Mouse (Mus musculus): ENCODE results near the gene Apoc2. TPM values are rescaled to one million over a fixed set of nuclear protein-coding genes. Genes with fewer than 3 reads are reported as not detected.

Gene Apoc2
- polyA plus RNA-seq, 1 experiment from 2014 or later: 1.3 TPM

DNA sequence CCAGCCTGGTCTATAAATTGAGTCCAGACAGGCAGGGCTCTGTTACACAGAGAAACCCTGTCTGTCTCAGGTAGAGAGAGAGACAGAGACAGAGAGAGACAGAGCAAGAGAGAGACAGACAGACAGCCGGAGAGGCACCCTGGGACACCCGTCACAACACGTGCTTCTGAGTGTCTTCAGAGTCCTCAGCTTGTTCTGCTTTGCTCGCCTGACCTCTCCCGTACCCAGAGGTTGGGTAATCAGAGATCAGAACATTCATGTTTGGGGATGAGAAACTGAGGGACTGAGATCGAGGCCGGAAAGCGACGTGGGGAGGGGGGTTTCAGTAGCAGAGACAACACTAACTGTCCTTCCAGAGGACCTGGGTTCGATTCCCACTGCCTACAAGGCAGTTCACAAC is 1.9 kb downstream of the Apoc2 start:
- Histone ChIP-seq H3K4me2 (replicated peaks) (no peak overlapping the region), H3K9me3 (replicated peaks) (no peaks in the 10 kb centered on the region), H3K4me3 (replicated peaks) (no peak overlapping the region), H3K9ac (no peak overlapping the region), H3K36me3 (no peaks in the 10 kb centered on the region), H3K27ac (replicated peaks) (no peak overlapping the region), H3K4me1 (no peaks in the 10 kb centered on the region), H3K27me3 (no peaks in the 10 kb centered on the region)
- WGBS: 83% methylated on average over 10 of the region's 10 CpGs
- ATAC-seq (ENCODE audit: insufficient number of reproducible peaks, low FRiP score, low TSS enrichment, low read depth): no peak

DNA sequence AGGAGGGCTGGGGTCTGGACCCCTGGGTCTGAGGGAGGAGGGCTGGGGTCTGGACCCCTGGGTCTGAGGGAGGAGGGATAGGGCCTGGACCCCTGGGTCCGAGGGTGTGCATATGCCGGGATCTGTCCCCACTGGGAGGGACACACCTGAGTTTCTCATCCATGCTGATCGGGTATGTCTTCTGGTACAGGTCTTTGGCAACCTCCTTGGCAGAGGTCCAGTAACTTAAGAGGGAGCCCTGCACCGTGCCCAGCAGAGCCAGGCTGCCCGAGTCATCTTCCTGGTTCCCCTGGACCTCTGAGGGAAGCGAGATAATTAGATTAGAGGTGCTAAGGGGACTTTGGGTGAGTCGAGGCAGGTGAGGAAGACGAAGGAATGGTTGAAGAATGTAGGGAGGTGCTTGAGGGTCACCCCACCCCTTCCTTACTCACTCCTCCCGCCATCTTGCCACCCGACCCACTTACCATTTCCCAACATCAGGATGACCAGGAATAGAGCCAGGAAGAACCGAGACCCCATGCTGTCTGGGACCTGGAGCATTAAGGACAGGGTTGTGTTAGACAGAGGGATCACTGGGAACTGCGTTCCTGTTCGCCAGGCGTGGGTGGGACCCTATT is 4.5 kb downstream of the Apoc2 start:
- 57% methylated on average over 14 of the region's 14 CpGs for WGBS

DNA sequence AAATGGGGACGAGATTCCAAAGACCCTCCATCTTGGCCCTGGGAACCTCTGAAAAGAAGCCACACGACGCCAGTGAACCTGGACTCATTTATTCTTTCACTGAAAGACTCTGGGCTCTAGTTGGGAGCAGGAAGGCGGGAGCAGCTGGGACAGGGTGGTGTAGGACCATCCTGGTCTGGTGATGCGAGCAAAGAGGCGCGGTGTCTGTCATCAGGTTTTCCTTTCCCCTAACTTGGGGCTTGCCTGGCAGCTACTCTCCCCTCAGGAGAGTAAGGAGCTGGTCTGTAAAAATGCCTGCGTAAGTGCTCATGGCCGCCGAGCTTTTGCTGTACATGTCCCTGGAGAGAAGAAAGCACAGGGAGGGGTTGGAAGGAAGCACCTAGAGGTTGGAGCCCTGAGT is 6.2 kb downstream of the Apoc2 start:
- no peaks in the 10 kb centered on the region for H3K27me3 ChIP-seq
- no peaks in the 10 kb centered on the region for H3K9me3 ChIP-seq (replicated peaks)
- no peak overlapping the region for H3K4me2 ChIP-seq (replicated peaks)
- ATAC-seq (ENCODE audit: insufficient number of reproducible peaks, low FRiP score, low TSS enrichment, low read depth): no peak
- WGBS: 60% methylated on average over 10 of the region's 10 CpGs
- no peaks in the 10 kb centered on the region for H3K36me3 ChIP-seq
- H3K4me3 ChIP-seq (replicated peaks): no peak overlapping the region
- H3K9ac ChIP-seq: no peak overlapping the region
- peaks cover 6% of the 10 kb centered on the region for H3K4me1 ChIP-seq
- no peak overlapping the region for H3K27ac ChIP-seq (replicated peaks)

More for the DNA sequence above, 4.5 kb downstream of the Apoc2 start:
- Histone ChIP-seq H3K27ac (replicated peaks) (no peak overlapping the region), H3K36me3 (no peaks in the 10 kb centered on the region), H3K9me3 (replicated peaks) (no peaks in the 10 kb centered on the region), H3K9ac (no peak overlapping the region), H3K4me2 (replicated peaks) (no peak overlapping the region), H3K4me3 (replicated peaks) (no peak overlapping the region), H3K27me3 (no peaks in the 10 kb centered on the region), H3K4me1 (peaks cover 6% of the 10 kb centered on the region)
- no peak for ATAC-seq (ENCODE audit: insufficient number of reproducible peaks, low FRiP score, low TSS enrichment, low read depth)

DNA sequence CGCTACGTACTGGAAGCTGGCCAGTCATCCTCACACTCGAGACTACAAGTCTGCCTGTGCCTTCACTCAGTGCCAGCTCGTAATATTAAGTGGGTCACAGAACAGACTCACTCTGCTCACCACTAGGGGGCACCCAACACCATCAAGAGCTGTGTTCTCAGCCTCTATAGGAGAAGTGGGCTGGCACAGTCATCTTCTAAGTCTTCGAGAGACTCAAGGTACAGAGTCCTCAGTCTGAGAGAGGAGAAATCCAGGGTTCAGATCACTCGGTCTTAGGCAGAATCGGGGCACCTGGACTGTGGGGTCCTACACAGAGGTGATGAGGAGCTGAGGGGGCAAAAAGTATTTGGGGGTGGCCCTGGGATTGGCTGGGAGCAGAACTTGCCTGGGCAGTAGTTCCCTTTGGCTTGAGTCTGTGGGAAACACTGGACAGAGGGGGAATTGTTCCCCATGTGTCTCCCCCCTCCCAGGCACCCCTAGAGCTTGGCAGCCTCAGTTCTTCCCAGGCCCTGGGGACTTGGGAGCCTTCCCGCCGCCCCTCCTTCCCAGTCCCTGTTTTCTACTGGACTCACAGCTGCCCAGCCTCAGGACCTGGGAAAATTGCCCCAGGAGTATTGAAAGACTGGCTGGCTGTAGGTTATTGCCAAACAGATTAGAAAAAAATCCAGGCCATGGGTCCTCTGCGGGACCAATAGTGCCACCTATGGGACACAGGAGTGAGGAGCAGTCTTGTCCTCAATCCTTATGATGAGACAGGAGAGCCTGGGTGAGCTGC is 8.6 kb downstream of the Apoc2 start:
- ATAC-seq (ENCODE audit: insufficient number of reproducible peaks, low FRiP score, low TSS enrichment, low read depth): peak; percentile 68
- H3K27me3 ChIP-seq: no peaks in the 10 kb centered on the region
- no peaks in the 10 kb centered on the region for H3K9me3 ChIP-seq (replicated peaks)
- H3K4me1 ChIP-seq: peaks cover 13% of the 10 kb centered on the region
- H3K36me3 ChIP-seq: no peaks in the 10 kb centered on the region
- H3K4me3 ChIP-seq (replicated peaks): peak overlapping the region; percentile 11; the same call in 1 of the 2 replicates
- 4% methylated on average over 10 of the region's 10 CpGs for WGBS
- H3K4me2 ChIP-seq (replicated peaks): peak overlapping the region; percentile 37
- H3K27ac ChIP-seq (replicated peaks): peak overlapping the region; percentile 71; the same call in 1 of the 2 replicates
- peak overlapping the region; percentile 37; the same call in 1 of the 2 replicates for H3K9ac ChIP-seq

DNA sequence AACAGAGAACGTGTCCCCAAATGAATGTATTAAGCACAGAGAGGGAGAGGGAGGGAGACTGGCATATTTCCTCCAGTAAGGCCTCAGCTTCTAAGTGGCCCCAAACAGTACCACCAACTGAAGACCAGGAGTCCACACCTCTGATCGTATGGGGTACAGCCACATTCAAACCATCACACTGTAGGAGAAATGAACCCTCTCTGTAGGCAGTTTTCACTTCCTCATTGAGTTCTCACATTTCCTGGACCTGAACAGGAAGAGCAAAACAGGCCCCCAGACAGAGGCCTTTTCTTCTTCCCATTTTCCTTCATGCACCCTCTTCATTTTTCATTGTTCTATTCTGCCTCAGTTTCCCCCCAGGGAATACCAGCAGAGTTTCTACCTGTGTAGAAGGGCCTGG is 10.3 kb downstream of the Apoc2 start:
- Histone ChIP-seq H3K27me3 (no peaks in the 10 kb centered on the region), H3K9me3 (replicated peaks) (no peaks in the 10 kb centered on the region), H3K9ac (no peak overlapping the region), H3K36me3 (no peaks in the 10 kb centered on the region), H3K27ac (replicated peaks) (no peak overlapping the region), H3K4me3 (replicated peaks) (no peak overlapping the region), H3K4me2 (replicated peaks) (no peak overlapping the region), H3K4me1 (peaks cover 21% of the 10 kb centered on the region)
- no peak for ATAC-seq (ENCODE audit: insufficient number of reproducible peaks, low FRiP score, low TSS enrichment, low read depth)
- 77% methylated on average over 2 of the region's 2 CpGs for WGBS

DNA sequence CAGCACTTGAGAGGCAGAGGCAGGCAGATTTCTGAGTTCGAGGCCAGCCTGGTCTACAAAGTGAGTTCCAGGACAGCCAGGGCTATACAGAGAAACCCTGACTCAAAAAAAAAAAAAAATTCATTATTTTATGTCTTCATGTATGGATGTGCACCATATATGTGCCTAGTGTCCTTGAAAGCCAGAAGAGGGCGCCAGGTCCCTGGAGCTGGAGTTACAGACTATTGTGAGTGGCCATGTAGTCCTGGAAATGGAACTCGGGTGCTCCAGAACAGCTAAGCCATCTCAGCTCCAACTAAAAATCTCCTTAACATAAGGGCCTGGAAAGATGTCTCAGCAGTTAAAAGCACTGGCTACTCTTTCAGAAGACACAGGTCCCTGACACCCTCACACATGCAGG is 11.0 kb downstream of the Apoc2 start:
- H3K4me1 ChIP-seq: peaks cover 21% of the 10 kb centered on the region
- no peak overlapping the region for H3K4me2 ChIP-seq (replicated peaks)
- no peaks in the 10 kb centered on the region for H3K9me3 ChIP-seq (replicated peaks)
- H3K9ac ChIP-seq: no peak overlapping the region
- ATAC-seq (ENCODE audit: insufficient number of reproducible peaks, low FRiP score, low TSS enrichment, low read depth): no peak
- peaks cover 3% of the 10 kb centered on the region; the same call in 1 of the 2 replicates for H3K36me3 ChIP-seq
- H3K27me3 ChIP-seq: no peaks in the 10 kb centered on the region
- WGBS: 67% methylated on average over 3 of the region's 3 CpGs
- no peak overlapping the region for H3K4me3 ChIP-seq (replicated peaks)
- H3K27ac ChIP-seq (replicated peaks): no peak overlapping the region

DNA sequence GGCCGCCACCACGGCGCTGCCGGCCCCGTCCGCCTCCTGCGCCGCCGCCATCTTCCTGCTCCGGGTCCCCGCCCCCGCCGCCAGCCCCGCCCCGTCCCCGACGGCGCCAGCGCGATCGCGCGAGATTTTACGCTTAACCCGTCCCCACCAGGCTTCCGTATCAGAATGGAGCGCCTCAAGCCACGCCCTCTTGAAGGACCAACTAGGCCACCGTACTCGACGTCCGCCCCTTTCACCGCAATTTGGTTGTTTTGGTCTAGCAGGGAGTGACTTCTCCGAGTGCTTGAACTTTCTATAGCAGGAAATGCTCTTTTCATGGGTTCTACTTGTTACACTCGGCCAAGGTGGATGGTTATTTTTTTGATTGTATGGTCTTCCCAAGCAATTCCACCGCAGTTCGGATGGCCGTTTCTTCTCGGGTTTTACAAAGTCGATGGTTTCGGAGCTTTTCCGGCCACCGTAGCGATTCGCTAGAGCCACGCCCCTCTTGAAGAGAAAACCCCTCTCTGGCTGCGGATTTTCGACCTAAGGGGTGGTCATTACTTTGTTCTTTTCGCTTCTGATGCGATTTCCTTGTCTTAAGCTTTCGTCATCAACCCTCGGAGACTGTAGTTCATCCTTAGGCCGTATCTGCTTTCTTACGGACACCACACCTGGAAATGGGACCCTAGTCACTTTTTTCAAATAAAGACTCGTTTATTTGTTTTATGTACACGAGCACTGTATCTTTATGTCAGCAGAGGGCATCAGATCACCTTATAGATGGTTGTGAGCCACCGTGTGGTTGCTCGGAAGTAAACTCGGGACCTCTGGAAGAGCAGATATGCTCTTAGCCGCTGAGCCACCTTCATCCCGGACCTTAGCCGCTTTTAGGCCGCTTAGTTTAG is 12.5 kb downstream of the Apoc2 start, which contains the start of gene Clptm1:
TSS of gene Clptm1 (minus strand) at position 79 of the 887 bp plus-strand sequence.
- peak; percentile 88 for ATAC-seq (ENCODE audit: insufficient number of reproducible peaks, low FRiP score, low TSS enrichment, low read depth)
- Histone ChIP-seq H3K27me3 (no peaks in the 10 kb centered on the region), H3K4me2 (replicated peaks) (peak within 1 kb of the TSS; percentile 67), H3K36me3 (peaks cover 5% of the 10 kb centered on the region; the same call in 1 of the 2 replicates), H3K4me3 (replicated peaks) (peak within 1 kb of the TSS; percentile 99), H3K27ac (replicated peaks) (peak within 1 kb of the TSS; percentile 99), H3K4me1 (peaks cover 21% of the 10 kb centered on the region), H3K9ac (peak within 1 kb of the TSS; percentile 97), H3K9me3 (replicated peaks) (no peaks in the 10 kb centered on the region)
- WGBS: under 1% methylated on average over 53 of the region's 63 CpGs

DNA sequence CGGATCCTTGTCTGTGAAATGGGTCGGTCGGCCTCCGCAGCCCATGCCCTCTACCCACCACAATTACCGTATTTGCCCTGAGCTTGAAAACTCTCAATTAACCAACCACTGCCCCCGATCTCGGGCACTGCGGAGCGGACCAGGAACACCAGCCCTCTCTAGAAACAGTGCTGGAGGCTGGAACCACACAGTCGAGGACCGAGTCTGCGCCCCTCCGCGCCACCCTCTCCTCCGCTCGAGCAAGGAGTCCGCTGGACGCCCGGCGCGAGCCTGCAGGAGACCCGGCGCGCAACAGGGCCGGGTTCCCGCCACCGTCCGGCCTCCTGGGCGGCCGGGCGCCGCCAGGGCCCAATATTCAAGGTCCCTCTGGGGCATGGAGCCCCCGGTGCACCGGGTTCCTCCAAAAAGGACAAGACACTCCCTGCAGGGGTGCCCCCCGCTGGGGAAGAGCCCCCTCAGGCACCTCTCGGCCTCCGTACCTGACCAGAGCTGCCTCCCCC is 13.2 kb downstream of the Apoc2 start:
- peak overlapping the region; percentile 67 for H3K4me2 ChIP-seq (replicated peaks)
- peak overlapping the region; percentile 75 for H3K27ac ChIP-seq (replicated peaks)
- peak overlapping the region; percentile 97 for H3K9ac ChIP-seq
- ATAC-seq (ENCODE audit: insufficient number of reproducible peaks, low FRiP score, low TSS enrichment, low read depth): peak; percentile 45
- H3K36me3 ChIP-seq: peaks cover 11% of the 10 kb centered on the region
- no peaks in the 10 kb centered on the region for H3K9me3 ChIP-seq (replicated peaks)
- under 1% methylated on average over 32 of the region's 37 CpGs for WGBS
- no peaks in the 10 kb centered on the region for H3K27me3 ChIP-seq
- H3K4me3 ChIP-seq (replicated peaks): peak overlapping the region; percentile 99
- peaks cover 21% of the 10 kb centered on the region for H3K4me1 ChIP-seq

DNA sequence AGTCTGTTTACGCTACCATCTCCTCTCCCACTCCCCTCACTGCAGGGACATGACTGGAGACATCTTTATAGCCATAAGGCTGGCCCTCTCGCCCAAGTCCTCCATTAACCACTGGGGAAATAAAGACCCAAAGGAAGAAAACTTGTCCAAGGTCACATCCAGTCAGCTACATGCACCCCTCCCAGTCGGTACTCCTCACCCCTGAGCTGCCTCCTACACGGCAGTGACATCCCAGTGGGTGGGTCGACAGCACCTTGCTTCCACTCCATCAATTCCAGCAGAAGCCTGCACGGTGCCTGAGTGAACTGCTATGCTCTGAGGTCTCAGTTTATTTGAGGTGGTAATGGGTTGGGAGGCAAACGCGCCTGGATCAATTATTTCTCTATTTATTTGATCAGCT is 13.8 kb downstream of the Apoc2 start:
- peak overlapping the region; percentile 97 for H3K9ac ChIP-seq
- H3K4me3 ChIP-seq (replicated peaks): peak overlapping the region; percentile 99
- peaks cover 13% of the 10 kb centered on the region for H3K36me3 ChIP-seq
- WGBS: 14% methylated on average over 8 of the region's 8 CpGs
- no peaks in the 10 kb centered on the region for H3K27me3 ChIP-seq
- no peaks in the 10 kb centered on the region for H3K9me3 ChIP-seq (replicated peaks)
- peaks cover 16% of the 10 kb centered on the region for H3K4me1 ChIP-seq
- no peak overlapping the region for H3K27ac ChIP-seq (replicated peaks)
- peak overlapping the region; percentile 67 for H3K4me2 ChIP-seq (replicated peaks)
- no peak for ATAC-seq (ENCODE audit: insufficient number of reproducible peaks, low FRiP score, low TSS enrichment, low read depth)

DNA sequence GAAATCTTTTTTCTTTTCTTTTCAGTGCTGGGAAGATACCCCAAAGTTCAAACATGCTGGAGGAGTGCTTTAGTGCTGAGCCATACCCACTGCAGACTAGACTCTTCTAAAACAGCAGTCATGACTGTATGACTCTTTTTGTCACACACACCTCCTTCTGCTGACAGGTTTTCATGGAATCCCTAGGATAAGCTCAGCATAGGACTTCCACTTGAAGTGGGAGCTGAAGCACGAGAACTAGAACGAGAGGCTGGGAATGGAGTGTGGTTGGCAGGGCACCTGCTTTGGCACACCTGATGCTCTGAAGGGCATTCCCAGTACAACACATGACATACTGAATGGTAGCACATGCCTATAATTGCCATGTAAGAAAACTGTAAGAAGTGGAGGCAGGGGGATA is 25.1 kb downstream of the Apoc2 start:
- H3K4me3 ChIP-seq (replicated peaks): no peak overlapping the region
- H3K9me3 ChIP-seq (replicated peaks): no peaks in the 10 kb centered on the region
- peaks cover 70% of the 10 kb centered on the region for H3K36me3 ChIP-seq
- no peak overlapping the region for H3K4me2 ChIP-seq (replicated peaks)
- no peaks in the 10 kb centered on the region for H3K4me1 ChIP-seq
- no peak overlapping the region for H3K27ac ChIP-seq (replicated peaks)
- H3K27me3 ChIP-seq: no peaks in the 10 kb centered on the region
- no peak for ATAC-seq (ENCODE audit: insufficient number of reproducible peaks, low FRiP score, low TSS enrichment, low read depth)
- H3K9ac ChIP-seq: no peak overlapping the region
- WGBS: 95% methylated on average over 2 of the region's 2 CpGs
